Mouse (Mus musculus) liver, embryonic 16.5 days (tissue): ENCODE data around the gene Thtpa. TPM values are rescaled to one million over a fixed set of nuclear protein-coding genes. Genes with fewer than 3 reads are reported as not detected.

Experiments used
- ATAC-seq: fragments of 200-750 bp; cut with Nextera tagmentation; 2 replicates; pipeline ENCODE4 v1.8.0; 2017; ENCODE audit warnings: low read depth, mild to moderate bottlenecking, moderate number of reproducible peaks, moderate library complexity
- H3K27ac ChIP-seq: fragments of 300-500 bp; sonication (generic); 2 replicates; pipeline ENCODE4 v1.5.1; 2014; ENCODE audit warnings: mild to moderate bottlenecking, low read length
- H3K27me3 ChIP-seq: fragments of 300-500 bp; sonication (generic); 2 replicates; pipeline ENCODE4 v1.6.1; 2014; ENCODE audit warnings: low read depth, low read length, mixed read lengths; ENCODE audit not compliant: control insufficient read depth, insufficient read depth
- H3K36me3 ChIP-seq: fragments of 300-500 bp; sonication (generic); 2 replicates; pipeline ENCODE4 v1.6.1; 2014; ENCODE audit warnings: mild to moderate bottlenecking; ENCODE audit not compliant: control insufficient read depth, insufficient read depth
- H3K4me1 ChIP-seq: fragments of 300-500 bp; sonication (generic); 2 replicates; pipeline ENCODE4 v1.6.1; 2014; ENCODE audit warnings: low read depth, low read length, mixed read lengths; ENCODE audit not compliant: control insufficient read depth
- H3K4me2 ChIP-seq: fragments of 300-500 bp; sonication (generic); 2 replicates; pipeline ENCODE4 v1.6.1; 2014; ENCODE audit warnings: low read depth, low read length, mixed read lengths
- H3K4me3 ChIP-seq: fragments of 300-500 bp; sonication (generic); 2 replicates; pipeline ENCODE4 v1.5.1; 2014; ENCODE audit warnings: low read depth, mild to moderate bottlenecking, low read length
- H3K9ac ChIP-seq: fragments of 300-500 bp; sonication (generic); 2 replicates; pipeline ENCODE4 v1.6.1; 2014; ENCODE audit warnings: low read depth, low read length
- H3K9me3 ChIP-seq: fragments of 300-500 bp; sonication (generic); replicated peaks from 2 replicates; pipeline ENCODE4 v1.6.1; 2016; ENCODE audit warnings: low read length; ENCODE audit not compliant: control insufficient read depth
- WGBS: fragments of 180-500 bp; shearing (Covaris S2); extraction: QIAGEN DNeasy Blood & Tissue Kit; methylation state at CpG from one replicate; pipeline ENCODE4 v1.1.7; 2014; ENCODE audit not compliant: insufficient replicate concordance; 5-methylcytosine and 5-hydroxymethylcytosine counted together
- polyA plus RNA-seq: library from polyadenylated mRNA; unstranded; fragments of >200 nt; fragmentation: Nextera tagmentation; extraction: Ambion mirVana; gene quantifications from 2 replicates; pipeline ENCODE4 v1.2.1, GENCODE M21; 2015

Gene Thtpa
- polyA plus RNA-seq, 1 experiment from 2014 or later, result 5.1 TPM

GRCm38 (mm10) chr14:55139313-55139712, 44.7 kb downstream of the Thtpa start:
- WGBS, result 33% methylated on average over 7 of the region's 7 CpGs
- no peak overlapping the region for H3K4me2 ChIP-seq
- no peak overlapping the region for H3K27ac ChIP-seq
- no peak for ATAC-seq
- H3K4me3 ChIP-seq, result no peak overlapping the region
- no peaks in the 10 kb centered on the region for H3K9me3 ChIP-seq
- H3K36me3 ChIP-seq, result no peaks in the 10 kb centered on the region
- no peaks in the 10 kb centered on the region for H3K4me1 ChIP-seq
- no peak overlapping the region for H3K9ac ChIP-seq
- H3K27me3 ChIP-seq, result no peaks in the 10 kb centered on the region

GRCm38 (mm10) chr14:55146324-55146723, 51.7 kb downstream of the Thtpa start:
- no peak for ATAC-seq

GRCm38 (mm10) chr14:55146829-55147401, 52.3 kb downstream of the Thtpa start:
- Histone ChIP-seq H3K9ac (no peak overlapping the region), H3K4me3 (no peak overlapping the region), H3K4me1 (peaks cover 3% of the 10 kb centered on the region; the same call in 1 of the 2 replicates), H3K9me3 (no peaks in the 10 kb centered on the region), H3K36me3 (no peaks in the 10 kb centered on the region), H3K27me3 (no peaks in the 10 kb centered on the region), H3K4me2 (no peak overlapping the region), H3K27ac (no peak overlapping the region)
- 59% methylated on average over 12 of the region's 12 CpGs for WGBS
- ATAC-seq, result no peak

More at GRCm38 (mm10) chr14:55146324-55146723, 51.7 kb downstream of the Thtpa start:
- no peaks in the 10 kb centered on the region for H3K27me3 ChIP-seq
- H3K4me3 ChIP-seq, result no peak overlapping the region
- no peaks in the 10 kb centered on the region for H3K9me3 ChIP-seq
- H3K36me3 ChIP-seq, result no peaks in the 10 kb centered on the region
- H3K4me1 ChIP-seq, result peaks cover 3% of the 10 kb centered on the region; the same call in 1 of the 2 replicates
- WGBS, result 57% methylated on average over 1 of the region's 1 CpGs
- H3K27ac ChIP-seq, result no peak overlapping the region
- H3K4me2 ChIP-seq, result no peak overlapping the region
- no peak overlapping the region for H3K9ac ChIP-seq

DNA sequence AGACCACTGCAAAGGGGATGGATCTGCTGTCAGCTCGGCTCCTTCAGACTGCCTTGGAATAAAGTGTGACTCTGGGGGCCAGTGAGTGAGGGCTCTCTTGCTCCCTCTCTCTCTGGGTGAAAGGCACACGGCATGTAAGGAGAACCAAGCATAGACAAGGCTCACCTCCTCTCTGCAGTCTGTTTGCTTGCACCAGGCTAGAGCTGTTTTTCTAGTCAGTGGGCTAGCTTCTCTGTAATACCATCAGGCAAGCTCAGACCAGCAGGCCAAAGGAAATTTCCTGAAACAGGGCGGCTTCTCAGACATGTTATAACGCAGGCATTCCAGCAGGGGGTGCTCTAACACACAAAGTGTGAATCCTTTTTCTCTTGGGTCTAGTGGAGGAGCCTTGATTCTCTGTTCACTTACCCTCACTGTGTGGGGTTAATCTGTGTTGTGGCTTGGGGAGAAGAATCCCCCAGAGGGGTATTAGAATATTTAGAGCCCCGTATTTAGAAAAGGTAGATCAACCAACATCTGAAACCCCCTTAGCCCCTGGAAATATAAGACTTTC, 53.9 kb downstream of the Thtpa start:
- H3K4me2 ChIP-seq, result no peak overlapping the region
- H3K4me1 ChIP-seq, result peaks cover 3% of the 10 kb centered on the region; the same call in 1 of the 2 replicates
- no peak overlapping the region for H3K9ac ChIP-seq
- WGBS, result 26% methylated on average over 5 of the region's 5 CpGs
- no peaks in the 10 kb centered on the region for H3K27me3 ChIP-seq
- no peak overlapping the region for H3K4me3 ChIP-seq
- H3K9me3 ChIP-seq, result no peaks in the 10 kb centered on the region
- H3K36me3 ChIP-seq, result no peaks in the 10 kb centered on the region
- ATAC-seq, result no peak
- H3K27ac ChIP-seq, result no peak overlapping the region

Other genes starting within 250 kb of the Thtpa start
- gene Homez, start 223.8 kb upstream of the Thtpa start, polyA plus RNA-seq, result 2.4 and 2.7 TPM in 2 replicates
- 0.51 and 0.55 TPM in 2 replicates for gene Ppp1r3e, start 217.2 kb upstream of the Thtpa start, polyA plus RNA-seq
- 0.42 and 0.69 TPM in 2 replicates for gene Bcl2l2, start 211.4 kb upstream of the Thtpa start, polyA plus RNA-seq
- gene Gm20521, start 211.3 kb upstream of the Thtpa start, polyA plus RNA-seq, result 0.11 TPM in 1 of 2 replicates, not detected in the other
- gene Pabpn1, start 202.3 kb upstream of the Thtpa start, polyA plus RNA-seq, result 30.1 and 32.0 TPM in 2 replicates
- 1.3 and 1.5 TPM in 2 replicates for gene Slc22a17, start 181.7 kb upstream of the Thtpa start, polyA plus RNA-seq
- gene Efs, start 168.7 kb upstream of the Thtpa start, polyA plus RNA-seq, result 0.26 and 0.42 TPM in 2 replicates
- gene Il25, start 162.1 kb upstream of the Thtpa start, polyA plus RNA-seq, result not detected in 2 replicates
- 0.20 TPM in 1 of 2 replicates, not detected in the other for gene Cmtm5, start 158.5 kb upstream of the Thtpa start, polyA plus RNA-seq
- gene Myh6, start 127.9 kb upstream of the Thtpa start, polyA plus RNA-seq, result 0.51 and 0.54 TPM in 2 replicates
- not detected in 2 replicates for gene Gm17428, start 117.9 kb upstream of the Thtpa start, polyA plus RNA-seq
- 1.8 and 3.1 TPM in 2 replicates for gene Myh7, start 100.2 kb upstream of the Thtpa start, polyA plus RNA-seq
- 28.8 and 32.0 TPM in 2 replicates for gene Ngdn, start 79.3 kb upstream of the Thtpa start, polyA plus RNA-seq
- 0.84 and 1.1 TPM in 2 replicates for gene Zfhx2, start 2.5 kb upstream of the Thtpa start, polyA plus RNA-seq
- 16.9 and 19.8 TPM in 2 replicates for gene Ap1g2, start 11.8 kb downstream of the Thtpa start, polyA plus RNA-seq
- gene Jph4, start 22.2 kb downstream of the Thtpa start, polyA plus RNA-seq, result not detected in 2 replicates
- not detected in 2 replicates for gene Dhrs2, start 127.2 kb downstream of the Thtpa start, polyA plus RNA-seq